Mouse (Mus musculus) thymus, postnatal 36 days (tissue): ENCODE measurements around the gene Plxdc1.
A peak's percentile ranks its signal among the peaks of the same experiment; 100 is the strongest.

ENCODE experiments used
- DNase-seq, 2 experiments: peaks; one replicate each; pipeline ENCODE4 v3.0.0; 2022; ENCODE audit warnings: mixed read lengths in 2 of 2

The Plxdc1 gene

GRCm38 (mm10) chr11:97985727-97986677, at the start of gene Plxdc1:
TSS of gene Plxdc1 (minus strand) at chr11:97986444.
- peak; percentile 75 to 82 for DNase-seq

- no peak for DNase-seq
These were observed 49.7 kb upstream of the Plxdc1 start for GRCm38 (mm10) chr11:98035977-98036377.

GRCm38 (mm10) chr11:98034840-98035239, 48.6 kb upstream of the Plxdc1 start:
- no peak for DNase-seq

- no peak for DNase-seq
These were observed 47.8 kb upstream of the Plxdc1 start for GRCm38 (mm10) chr11:98034061-98034460.

- peak; percentile 68 to 76 for DNase-seq
These were observed 45.2 kb upstream of the Plxdc1 start for GRCm38 (mm10) chr11:98031443-98031770.

- DNase-seq = no peak
These were observed 44.6 kb upstream of the Plxdc1 start for GRCm38 (mm10) chr11:98030701-98031442.

GRCm38 (mm10) chr11:98027785-98028184, 41.5 kb upstream of the Plxdc1 start:
- no peak for DNase-seq

GRCm38 (mm10) chr11:98027297-98027688, 41.0 kb upstream of the Plxdc1 start:
- no peak for DNase-seq

GRCm38 (mm10) chr11:98026570-98027296, 40.5 kb upstream of the Plxdc1 start, which contains the start of gene Rpl19:
TSS of gene Rpl19 (plus strand) at chr11:98026710.
- peak; percentile 86 to 88 for DNase-seq

GRCm38 (mm10) chr11:98026248-98026569, 40.0 kb upstream of the Plxdc1 start:
- DNase-seq = no peak

- no peak for DNase-seq
These were observed 38.3 kb upstream of the Plxdc1 start for GRCm38 (mm10) chr11:98024516-98024915.

- peak; percentile 77 to 79 for DNase-seq
These were observed 36.5 kb upstream of the Plxdc1 start, which contains the start of gene Cacnb1 for GRCm38 (mm10) chr11:98022555-98023371. TSS of gene Cacnb1 (minus strand) at chr11:98023034.

GRCm38 (mm10) chr11:98022253-98022554, 36.0 kb upstream of the Plxdc1 start:
- no peak for DNase-seq

GRCm38 (mm10) chr11:98021565-98022252, 35.5 kb upstream of the Plxdc1 start:
- DNase-seq = peak in 1 of 2 experiments; percentile 56

- no peak for DNase-seq
These were observed 34.9 kb upstream of the Plxdc1 start for GRCm38 (mm10) chr11:98021118-98021517.

GRCm38 (mm10) chr11:98020710-98021109, 34.5 kb upstream of the Plxdc1 start:
- DNase-seq = no peak

- DNase-seq = peak; percentile 39 to 53
These were observed 33.8 kb upstream of the Plxdc1 start for GRCm38 (mm10) chr11:98019883-98020610.

GRCm38 (mm10) chr11:98018858-98019641, 32.8 kb upstream of the Plxdc1 start:
- DNase-seq = peak; percentile 79 to 85

GRCm38 (mm10) chr11:98018222-98018621, 32.0 kb upstream of the Plxdc1 start:
- DNase-seq = no peak

GRCm38 (mm10) chr11:98016824-98017223, 30.6 kb upstream of the Plxdc1 start:
- no peak for DNase-seq
